Mouse (Mus musculus) Muller cell, postnatal 12 days (primary cell): ENCODE results near the gene Abhd8.
A peak's percentile ranks its signal among the peaks of the same experiment; 100 is the strongest.

ENCODE experiments used
- DNase-seq: peaks from one replicate; pipeline ENCODE4 v3.0.0-alpha.2; 2015; ENCODE audit errors: inconsistent ontology term

Abhd8 gene

GRCm38 (mm10) chr8:71477196-71477845 is 13.9 kb upstream of the Abhd8 start:
- DNase-seq = no peak

- DNase-seq = peak; percentile 87
These were observed 12.9 kb upstream of the Abhd8 start for GRCm38 (mm10) chr8:71476099-71476940.

GRCm38 (mm10) chr8:71475702-71476075 is 12.2 kb upstream of the Abhd8 start:
- peak; percentile 16 for DNase-seq

GRCm38 (mm10) chr8:71474785-71475701 is 11.6 kb upstream of the Abhd8 start:
- no peak for DNase-seq

- DNase-seq = no peak
These were observed 10.9 kb upstream of the Abhd8 start for GRCm38 (mm10) chr8:71474344-71474743.

- no peak for DNase-seq
These were observed 9.3 kb upstream of the Abhd8 start for GRCm38 (mm10) chr8:71472601-71473386.

- DNase-seq = no peak
These were observed 8.4 kb upstream of the Abhd8 start for GRCm38 (mm10) chr8:71471861-71472260.

- DNase-seq = no peak
These were observed 7.4 kb upstream of the Abhd8 start for GRCm38 (mm10) chr8:71470913-71471255.

- DNase-seq = no peak
These were observed 6.9 kb upstream of the Abhd8 start for GRCm38 (mm10) chr8:71470146-71470912.

- DNase-seq = peak; percentile 41
These were observed 6.0 kb upstream of the Abhd8 start for GRCm38 (mm10) chr8:71469411-71469810.

- peak; percentile 99 for DNase-seq
These were observed 5.5 kb upstream of the Abhd8 start, which contains the start of gene Dda1 for GRCm38 (mm10) chr8:71468916-71469315. Gene Dda1 (plus strand): TSS chr8:71469199.

GRCm38 (mm10) chr8:71468001-71468400 is 4.5 kb upstream of the Abhd8 start:
- DNase-seq = no peak

- no peak for DNase-seq
These were observed 3.7 kb upstream of the Abhd8 start for GRCm38 (mm10) chr8:71467201-71467600.

GRCm38 (mm10) chr8:71466198-71466597 is 2.7 kb upstream of the Abhd8 start:
- no peak for DNase-seq

GRCm38 (mm10) chr8:71465733-71466132 is 2.3 kb upstream of the Abhd8 start:
- DNase-seq = no peak

- DNase-seq = peak; percentile 100
These were observed 1.4 kb upstream of the Abhd8 start, which contains the start of gene Mrpl34 for GRCm38 (mm10) chr8:71464513-71465500. Gene Mrpl34 (plus strand): TSS chr8:71464959.

GRCm38 (mm10) chr8:71462786-71463185 is 669 bp downstream of the Abhd8 start:
- DNase-seq = peak; percentile 86

- DNase-seq = no peak
These were observed 1.3 kb downstream of the Abhd8 start for GRCm38 (mm10) chr8:71462191-71462590.

- no peak for DNase-seq
These were observed 2.2 kb downstream of the Abhd8 start for GRCm38 (mm10) chr8:71461152-71461840.
